Mouse (Mus musculus) heart, embryonic 14.5 days (tissue): Measurements from ENCODE around the gene Fcamr. TPM values are rescaled to one million over a fixed set of nuclear protein-coding genes. Genes with fewer than 3 reads are reported as not detected.

Experiments used
- ATAC-seq: fragments of 200-750 bp; cut with Nextera tagmentation; 2 replicates; pipeline ENCODE4 v1.8.0; 2017; ENCODE audit warnings: low read depth, moderate TSS enrichment; ENCODE audit not compliant: insufficient number of reproducible peaks, insufficient read depth, low FRiP score
- H3K27ac ChIP-seq, 2 experiments: fragments of 200-500 bp in 1 of 2; fragments of 300-500 bp in 1 of 2; sonication (generic) in 1 of 2; replicated peaks in 1 of 2; 2 replicates each; pipeline ENCODE4 v1.5.1; 2012 to 2014; ENCODE audit warnings: low read depth in 2 of 2, low read length in 2 of 2, control low read depth in 1 of 2, mild to moderate bottlenecking in 1 of 2, mixed read lengths in 1 of 2; ENCODE audit not compliant: control insufficient read depth in 1 of 2, insufficient read depth in 1 of 2
- H3K27me3 ChIP-seq: fragments of 300-500 bp; sonication (generic); 2 replicates; pipeline ENCODE4 v1.6.1; 2014; ENCODE audit warnings: mild to moderate bottlenecking, low read length, control low read depth; ENCODE audit not compliant: control insufficient read depth, insufficient read depth
- H3K36me3 ChIP-seq: fragments of 300-500 bp; sonication (generic); 2 replicates; pipeline ENCODE4 v1.6.1; 2014; ENCODE audit warnings: mild to moderate bottlenecking, control low read depth, low read length, mixed read lengths; ENCODE audit not compliant: control insufficient read depth, insufficient read depth
- H3K4me1 ChIP-seq, 2 experiments: fragments of 200-500 bp in 1 of 2; fragments of 300-500 bp in 1 of 2; sonication (generic) in 1 of 2; 2 replicates each; pipeline ENCODE4 v1.6.1; 2012 to 2014; ENCODE audit warnings: low read length in 2 of 2, control low read depth in 1 of 2, mixed read lengths in 1 of 2; ENCODE audit not compliant: control insufficient read depth in 2 of 2, insufficient read depth in 2 of 2
- H3K4me2 ChIP-seq: fragments of 300-500 bp; sonication (generic); 2 replicates; pipeline ENCODE4 v1.6.1; 2014; ENCODE audit warnings: mild to moderate bottlenecking, low read length
- H3K4me3 ChIP-seq, 2 experiments: fragments of 200-500 bp in 1 of 2; fragments of 300-500 bp in 1 of 2; sonication (generic) in 1 of 2; 2 replicates each; pipeline ENCODE4 v1.5.1; 2012 to 2014; ENCODE audit warnings: low read length in 2 of 2, mild to moderate bottlenecking in 2 of 2, control low read depth in 1 of 2, low read depth in 1 of 2, moderate library complexity in 1 of 2; ENCODE audit not compliant: control insufficient read depth in 1 of 2, insufficient read depth in 1 of 2
- H3K9ac ChIP-seq: fragments of 300-500 bp; sonication (generic); 2 replicates; pipeline ENCODE4 v1.6.1; 2014; ENCODE audit warnings: mild to moderate bottlenecking, low read length
- H3K9me3 ChIP-seq: fragments of 300-500 bp; sonication (generic); 2 replicates; pipeline ENCODE4 v1.6.1; 2016; ENCODE audit warnings: low read length, control low read depth; ENCODE audit not compliant: control insufficient read depth
- WGBS: fragments of 180-500 bp; shearing (Covaris S2); extraction: QIAGEN DNeasy Blood & Tissue Kit; methylation state at CpG from one replicate; pipeline ENCODE4 v1.1.7; 2014; 5-methylcytosine and 5-hydroxymethylcytosine counted together
- polyA plus RNA-seq: library from polyadenylated mRNA; unstranded; fragments of >200 nt; fragmentation: Nextera tagmentation; extraction: Ambion mirVana; gene quantifications from 2 replicates; pipeline ENCODE4 v1.2.1, GENCODE M21; 2014

The Fcamr gene
- polyA plus RNA-seq, 1 experiment from 2014 or later: 0.26 TPM

GRCm38 (mm10) chr1:130789512-130790451 lies 10.9 kb upstream of the Fcamr start:
- WGBS: 66% methylated on average over 3 of the region's 3 CpGs
- no peaks in the 10 kb centered on the region for H3K36me3 ChIP-seq
- no peaks in the 10 kb centered on the region; the same call in 1 of the 2 replicates for H3K27me3 ChIP-seq
- no peak overlapping the region for H3K9ac ChIP-seq
- peaks cover 5% of the 10 kb centered on the region; the same call in 1 of the 2 replicates for H3K9me3 ChIP-seq
- H3K27ac ChIP-seq: no peak overlapping the region
- no peak overlapping the region for H3K4me2 ChIP-seq
- no peak overlapping the region for H3K4me3 ChIP-seq
- H3K4me1 ChIP-seq: no peaks in the 10 kb centered on the region
- ATAC-seq: no peak

- 70% methylated on average over 2 of the region's 2 CpGs for WGBS
- Histone ChIP-seq H3K36me3 (no peaks in the 10 kb centered on the region), H3K27ac (no peak overlapping the region), H3K9ac (no peak overlapping the region), H3K4me2 (no peak overlapping the region), H3K27me3 (no peaks in the 10 kb centered on the region), H3K4me1 (no peaks in the 10 kb centered on the region; a peak in 1 of 4 replicates), H3K9me3 (peaks cover 5% of the 10 kb centered on the region; the same call in 1 of the 2 replicates), H3K4me3 (no peak overlapping the region)
- no peak for ATAC-seq
These were observed 5.4 kb upstream of the Fcamr start for GRCm38 (mm10) chr1:130795331-130795730.

GRCm38 (mm10) chr1:130796967-130797684 lies 3.6 kb upstream of the Fcamr start:
- Histone ChIP-seq H3K36me3 (no peaks in the 10 kb centered on the region), H3K27me3 (no peaks in the 10 kb centered on the region), H3K4me2 (no peak overlapping the region), H3K9ac (no peak overlapping the region), H3K4me1 (no peaks in the 10 kb centered on the region; a peak in 1 of 4 replicates), H3K9me3 (peaks cover 2% of the 10 kb centered on the region; the same call in 1 of the 2 replicates), H3K4me3 (no peak overlapping the region), H3K27ac (no peak overlapping the region)
- 79% methylated on average over 8 of the region's 8 CpGs for WGBS
- ATAC-seq: no peak

GRCm38 (mm10) chr1:130798037-130798436 lies 2.7 kb upstream of the Fcamr start:
- no peak overlapping the region for H3K4me2 ChIP-seq
- WGBS: 47% methylated on average over 6 of the region's 6 CpGs
- H3K4me3 ChIP-seq: no peak overlapping the region
- H3K9ac ChIP-seq: no peak overlapping the region
- no peaks in the 10 kb centered on the region for H3K9me3 ChIP-seq
- no peaks in the 10 kb centered on the region for H3K36me3 ChIP-seq
- no peak for ATAC-seq
- H3K27ac ChIP-seq: no peak overlapping the region
- no peaks in the 10 kb centered on the region for H3K27me3 ChIP-seq
- peaks cover 0 to 3% of the 10 kb centered on the region in 2 experiments; a peak in 3 of 4 replicates for H3K4me1 ChIP-seq

GRCm38 (mm10) chr1:130798551-130798950 lies 2.2 kb upstream of the Fcamr start:
- Histone ChIP-seq H3K36me3 (no peaks in the 10 kb centered on the region), H3K4me1 (peaks cover 4 to 7% of the 10 kb centered on the region in 2 experiments; a peak in 3 of 4 replicates), H3K9ac (no peak overlapping the region), H3K9me3 (no peaks in the 10 kb centered on the region), H3K27ac (no peak overlapping the region), H3K4me3 (no peak overlapping the region), H3K27me3 (no peaks in the 10 kb centered on the region), H3K4me2 (no peak overlapping the region)
- 54% methylated on average over 3 of the region's 3 CpGs for WGBS
- ATAC-seq: no peak

- ATAC-seq: no peak
- H3K9ac ChIP-seq: no peak overlapping the region
- 90% methylated on average over 2 of the region's 2 CpGs for WGBS
These were observed 1.3 kb upstream of the Fcamr start for GRCm38 (mm10) chr1:130799399-130799798.

GRCm38 (mm10) chr1:130801511-130801910 lies 809 bp downstream of the Fcamr start:
- Histone ChIP-seq H3K4me1 (peaks cover 15 to 20% of the 10 kb centered on the region in 2 experiments), H3K4me2 (no peak overlapping the region), H3K4me3 (no peak overlapping the region), H3K9me3 (no peaks in the 10 kb centered on the region), H3K27ac (no peak overlapping the region), H3K9ac (no peak overlapping the region), H3K27me3 (no peaks in the 10 kb centered on the region), H3K36me3 (no peaks in the 10 kb centered on the region)
- WGBS: 81% methylated on average over 2 of the region's 2 CpGs
- ATAC-seq: no peak

More at GRCm38 (mm10) chr1:130799399-130799798, 1.3 kb upstream of the Fcamr start:
- H3K4me1 ChIP-seq: peaks cover 8 to 12% of the 10 kb centered on the region in 2 experiments
- no peak overlapping the region for H3K4me3 ChIP-seq
- H3K4me2 ChIP-seq: no peak overlapping the region
- H3K36me3 ChIP-seq: no peaks in the 10 kb centered on the region
- no peaks in the 10 kb centered on the region for H3K9me3 ChIP-seq
- H3K27ac ChIP-seq: no peak overlapping the region
- H3K27me3 ChIP-seq: no peaks in the 10 kb centered on the region
